Mouse (Mus musculus): ENCODE results near the gene Rpusd1.

DNA sequence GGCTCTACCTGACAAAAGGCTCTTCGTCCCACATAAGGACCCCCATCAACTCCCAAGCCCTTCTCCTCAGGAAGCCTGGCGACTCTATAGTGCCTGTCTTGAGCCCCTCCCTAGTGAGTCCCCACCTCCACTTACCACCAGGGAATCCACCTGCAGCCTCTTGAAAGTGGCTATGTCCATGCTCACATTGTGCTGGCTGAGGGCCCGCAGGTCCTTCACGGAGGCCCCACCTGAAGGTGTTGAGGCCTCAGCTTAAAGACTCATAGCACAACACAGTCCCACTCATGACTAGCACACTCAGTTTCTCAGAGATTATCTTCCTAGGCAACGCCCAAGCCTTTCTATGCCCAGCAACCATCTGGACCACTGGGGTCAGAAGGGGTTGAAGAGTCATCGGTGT, 21.8 kb downstream of the Rpusd1 start:
- no peak for TF ChIP-seq CTCF (IDR thresholded peaks at IDR 0.05; ENCODE audit: low read depth)
- TF ChIP-seq EP300 (IDR thresholded peaks at IDR 0.05; ENCODE audit: low read depth) = no peak

Data from liver, postnatal 0 days (tissue).